Mouse (Mus musculus) liver, adult 2 months (tissue): ENCODE measurements around the gene Galnt2.

Experiments
- CTCF ChIP-seq: fragments of 200-500 bp; IDR thresholded peaks from 2 replicates; pipeline ENCODE4 v1.5.1; 2011; ENCODE audit warnings: low read depth, low read length, control low read depth
- POLR2A ChIP-seq: fragments of 200-500 bp; IDR thresholded peaks from 2 replicates; pipeline ENCODE4 v1.6.1; 2011; ENCODE audit warnings: low read length, control low read depth; ENCODE audit not compliant: insufficient read depth; ENCODE audit errors: extremely low read depth

GRCm38 (mm10) chr8:124284984-124285576 is 53.9 kb downstream of the Galnt2 start:
- TF ChIP-seq CTCF: no peak
- no peak for TF ChIP-seq POLR2A
